Mouse (Mus musculus): ENCODE measurements at regions not wholly inside any gene's neighbourhood (a gene's known extent, or its start where the extent isn't known, plus 50 kb on each side); places are given as distances from the start of the nearest gene placed in this dataset.

DNA sequence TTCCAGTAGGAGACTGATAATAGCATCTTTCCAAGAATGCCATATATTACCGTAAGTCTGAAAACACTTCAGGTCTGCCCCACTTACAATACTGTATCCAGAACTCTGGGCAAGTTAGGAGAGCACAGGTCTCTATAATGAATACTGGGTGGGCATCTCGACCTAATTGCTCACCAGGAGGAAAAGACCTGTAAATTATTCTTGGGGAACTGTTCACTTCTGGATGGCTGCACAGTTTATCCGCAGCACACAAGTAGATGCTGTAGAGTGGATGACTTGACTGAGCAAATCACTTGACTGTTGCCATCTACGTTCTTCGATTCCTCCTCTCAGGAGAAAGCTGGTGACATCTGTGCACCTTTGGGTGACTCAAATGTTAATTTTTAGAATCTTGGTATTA is 159.8 kb downstream of the Rpl36a-ps1 start:
- in situ Hi-C loops (cut with MboI, MseI): no loop called here

DNA sequence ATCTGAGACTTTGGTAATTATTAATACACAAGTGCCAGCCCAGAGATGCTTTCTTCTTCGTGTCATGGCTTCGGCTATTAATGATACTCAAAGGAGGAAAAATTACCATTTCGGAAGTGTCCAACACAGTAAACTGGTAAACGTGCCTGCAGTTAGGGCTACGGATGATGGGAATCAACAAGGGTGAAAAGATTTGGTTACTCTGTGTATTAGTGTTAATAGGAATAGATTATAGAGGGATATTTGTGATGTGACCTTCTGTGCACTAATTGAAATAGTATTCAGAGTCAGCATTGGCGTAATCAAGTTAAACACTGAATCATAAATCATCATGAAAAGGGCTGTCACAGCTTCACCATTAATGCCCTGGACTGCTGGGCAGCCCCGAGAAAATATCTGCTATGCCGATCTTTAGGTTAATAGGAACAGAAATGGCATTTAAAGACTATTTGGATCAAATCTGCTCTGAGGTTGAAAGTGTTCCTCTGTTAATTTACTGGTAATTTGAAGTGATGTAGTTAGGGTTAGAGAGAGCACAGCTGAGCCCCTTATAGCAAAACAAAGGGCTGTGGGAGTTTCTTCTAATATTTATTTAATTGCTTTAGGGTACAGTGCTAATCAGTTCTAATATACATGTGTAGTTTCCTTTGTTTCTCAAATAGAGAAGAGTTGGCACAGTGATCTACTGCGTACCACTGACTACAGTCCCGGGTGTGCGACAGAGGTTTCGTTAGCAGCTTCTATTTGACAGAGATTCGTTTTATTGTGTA is 160.7 kb downstream of the Rpl36a-ps1 start:
- in situ Hi-C loops (cut with MboI, MseI): no loop called here

DNA sequence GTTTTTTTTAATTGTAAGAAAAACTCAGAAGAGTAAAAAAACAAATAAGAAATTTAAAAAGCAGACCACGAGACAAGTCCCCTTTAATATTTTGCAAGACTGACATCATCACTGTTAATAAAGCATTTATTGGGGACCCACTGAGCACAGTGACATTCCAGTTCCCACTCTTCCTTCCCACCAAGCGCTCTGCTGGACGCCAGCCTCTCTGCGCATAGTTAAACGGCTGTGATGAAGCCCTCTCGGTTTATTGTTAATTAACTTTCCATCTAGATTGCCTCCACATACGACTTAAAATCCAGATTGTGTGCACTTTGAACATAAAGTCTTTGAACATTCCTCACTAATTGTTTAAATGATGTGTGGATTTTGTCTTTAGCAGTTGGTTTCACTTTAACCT is 161.7 kb downstream of the Rpl36a-ps1 start:
- in situ Hi-C loops (cut with MboI, MseI): no loop called here

DNA sequence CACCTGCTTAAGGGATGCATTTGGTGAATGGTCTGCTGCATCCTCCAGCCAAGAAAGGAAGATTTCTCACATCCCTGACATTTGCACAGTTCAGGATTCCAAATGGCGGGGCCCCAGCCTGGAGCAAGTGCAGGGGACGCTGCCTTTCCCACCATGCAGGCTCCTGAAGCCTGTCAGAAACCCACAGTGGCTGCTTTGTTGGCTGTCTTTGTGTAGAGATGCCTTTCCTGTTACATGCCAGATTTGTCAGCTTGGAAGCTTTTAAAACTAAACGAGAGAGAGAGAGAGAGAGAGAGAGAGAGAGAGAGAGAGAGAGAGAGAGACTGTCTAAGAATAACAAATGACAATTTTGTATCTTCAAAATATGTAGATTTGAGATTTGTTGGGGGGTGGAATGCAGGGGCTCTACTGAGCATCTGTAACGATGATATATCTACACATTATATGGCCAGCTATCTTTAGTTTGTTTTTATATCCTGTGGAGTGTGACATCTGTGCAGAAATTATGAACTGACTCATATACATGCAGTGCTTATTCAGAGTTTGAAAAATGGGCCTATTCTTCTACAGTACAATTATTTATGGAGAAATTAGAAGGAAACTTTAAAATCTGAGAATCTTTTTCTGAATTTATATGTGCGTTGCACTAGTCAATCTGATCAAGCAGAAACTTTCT is 164.0 kb downstream of the Rpl36a-ps1 start:
- in situ Hi-C loops (cut with MboI, MseI): no loop called here

DNA sequence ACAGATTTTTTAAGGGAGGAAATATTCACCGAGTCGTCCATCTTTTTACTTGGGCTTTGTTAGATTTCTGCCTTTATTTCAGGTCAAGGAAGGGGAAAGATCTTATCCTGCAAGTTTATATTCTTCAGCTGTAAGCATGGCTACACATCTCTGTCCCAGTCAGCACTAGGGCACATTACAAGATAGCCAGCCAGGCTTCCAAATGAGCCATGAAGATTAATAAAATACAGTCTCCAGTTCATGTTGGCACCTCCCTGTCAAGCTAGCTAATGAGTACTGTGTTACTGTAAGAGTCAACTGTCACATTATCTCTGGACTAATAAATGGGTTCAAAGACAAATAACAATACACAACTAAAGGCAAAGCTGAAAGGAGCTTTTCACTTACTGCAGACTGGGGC is 166.6 kb downstream of the Rpl36a-ps1 start:
- in situ Hi-C loops (cut with MboI, MseI): no loop called here

DNA sequence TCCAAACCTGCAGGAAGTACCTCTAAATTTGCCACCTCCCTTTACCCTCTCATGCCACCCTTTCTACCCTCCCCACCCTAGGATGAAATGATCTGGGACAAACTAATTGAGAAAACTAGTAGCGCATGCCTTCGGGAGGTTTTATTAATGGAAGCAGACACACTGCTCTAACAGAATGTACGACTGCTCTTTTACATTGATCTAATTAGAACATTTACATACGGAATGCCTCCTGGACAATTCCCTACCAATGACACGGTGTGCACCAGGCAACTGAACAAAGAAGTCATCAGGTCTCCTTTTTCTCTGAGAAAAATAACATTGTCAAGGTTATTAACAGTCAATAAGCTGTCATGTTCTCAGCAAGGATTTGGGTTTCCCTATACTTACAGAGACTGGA is 180.5 kb downstream of the Rpl36a-ps1 start:
- in situ Hi-C loops (cut with MboI, MseI): no loop called here

DNA sequence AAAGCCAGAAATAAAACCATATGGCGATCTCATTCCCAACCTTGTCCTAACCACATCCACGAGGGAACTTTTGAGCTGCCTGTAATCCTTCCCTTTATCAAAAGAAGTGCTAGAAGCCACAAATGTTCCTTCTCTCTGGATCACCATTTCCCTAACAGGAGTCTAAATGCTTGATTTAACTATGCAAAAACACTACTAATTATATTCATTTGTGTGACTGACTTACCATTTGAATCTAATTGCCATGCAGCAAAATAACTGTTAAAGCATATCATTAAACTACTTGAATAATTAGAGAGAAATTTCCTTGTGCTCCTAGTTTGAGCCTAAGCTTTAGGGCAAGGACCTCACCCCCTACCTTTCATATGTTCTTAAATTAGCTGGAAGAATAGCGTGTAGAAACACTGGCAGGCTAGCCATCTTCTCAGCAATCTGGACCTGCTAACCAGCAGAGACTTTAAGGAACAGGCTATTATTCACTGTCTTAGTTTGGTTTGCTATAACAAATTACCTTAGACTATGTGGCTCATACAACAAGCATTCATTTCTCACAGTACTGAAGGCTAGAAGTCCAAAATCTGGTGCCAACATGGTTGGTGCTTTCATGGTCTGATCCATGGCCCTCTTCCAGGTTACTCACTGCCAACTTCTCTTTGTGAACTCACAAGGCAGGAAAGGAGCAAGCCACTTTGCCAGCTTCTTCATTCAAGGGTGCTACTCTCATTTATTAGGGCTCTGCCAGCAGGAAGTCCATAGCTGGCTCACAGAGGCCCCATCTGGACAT is 183.7 kb downstream of the Rpl36a-ps1 start:
- in situ Hi-C loops (cut with MboI, MseI): no loop called here

DNA sequence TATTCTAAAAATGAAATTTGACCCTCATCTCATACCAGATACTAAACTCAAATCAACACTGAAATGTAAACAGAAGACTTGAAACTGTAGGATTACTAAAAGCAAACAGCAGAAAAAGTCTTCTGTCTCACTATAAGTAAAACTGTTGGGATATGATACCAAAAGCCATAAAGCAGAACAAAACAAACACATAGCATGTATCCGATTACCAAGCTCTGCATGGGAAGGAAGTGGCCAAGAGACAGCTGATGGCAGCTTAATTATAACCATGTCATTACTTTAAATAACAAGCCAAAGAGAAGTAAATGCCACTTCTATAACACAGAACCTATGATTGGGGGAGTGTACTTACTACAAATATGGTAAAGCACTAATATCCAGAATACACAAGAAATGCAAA is 186.0 kb downstream of the Rpl36a-ps1 start:
- in situ Hi-C loops (cut with MboI, MseI): no loop called here

DNA sequence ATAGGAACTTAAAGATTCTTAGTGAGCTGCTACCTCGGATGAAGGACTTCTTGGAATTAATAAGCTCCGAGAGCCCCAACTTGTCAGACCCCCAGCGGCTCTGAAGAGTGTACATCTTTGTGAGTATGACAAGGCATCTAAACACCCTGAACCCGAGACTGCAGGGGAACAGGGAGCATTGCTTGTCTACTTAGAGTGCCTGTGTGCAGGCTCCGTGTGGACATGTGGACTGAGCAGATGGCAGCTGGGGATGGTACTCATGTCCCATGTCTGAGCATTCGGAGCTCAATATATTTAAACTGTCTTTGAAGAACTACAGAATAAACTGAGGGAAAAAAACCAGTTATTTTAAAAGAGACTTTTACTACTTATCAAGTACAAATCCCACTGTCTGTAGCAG is 189.1 kb downstream of the Rpl36a-ps1 start:
- in situ Hi-C loops (cut with MboI, MseI): no loop called here

DNA sequence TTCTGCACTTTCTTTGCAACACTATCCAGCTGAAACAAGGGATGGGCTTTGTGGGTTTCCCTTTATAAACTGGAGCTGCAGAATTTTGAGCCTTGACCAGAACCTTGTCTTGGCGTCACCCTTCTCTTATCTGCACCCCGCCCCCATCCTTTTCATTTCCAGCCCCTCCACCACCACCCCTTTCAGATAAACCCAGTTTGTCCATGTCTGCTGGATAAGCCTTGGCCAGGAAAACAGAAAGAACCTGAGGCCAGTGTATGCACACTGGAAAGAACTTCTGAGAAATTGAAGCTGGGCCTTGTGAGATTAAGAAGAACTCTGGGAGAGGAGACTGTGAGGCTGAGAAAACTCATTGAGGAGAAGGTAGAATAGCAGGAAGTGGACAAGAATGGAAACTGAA is 192.8 kb downstream of the Rpl36a-ps1 start:
- in situ Hi-C loops (cut with MboI, MseI): no loop called here

DNA sequence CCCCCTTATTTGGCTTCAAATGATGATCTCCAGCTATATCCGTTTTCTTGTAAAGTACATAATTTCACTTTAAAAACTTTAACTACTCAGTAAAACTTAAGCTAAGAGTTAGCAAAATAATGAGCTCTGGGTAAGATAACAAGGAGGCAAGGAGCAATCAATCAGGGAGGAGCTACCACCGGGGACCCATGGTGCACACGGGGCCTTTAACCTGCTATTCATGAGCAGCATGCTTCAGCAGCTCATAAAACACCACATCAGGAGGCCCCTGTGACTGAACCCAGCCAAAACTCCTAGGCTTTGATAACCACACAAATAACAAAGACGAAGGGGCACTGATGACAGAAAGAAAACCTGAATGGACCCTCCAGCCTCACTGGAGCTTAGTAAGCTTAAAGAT is 202.1 kb downstream of the Rpl36a-ps1 start:
- in situ Hi-C loops (cut with MboI, MseI): loop anchor here in 1 of 2 experiments (25.0 kb wide), 1 partner anchor 855 kb away; no protein-coding TSS in a partner anchor

DNA sequence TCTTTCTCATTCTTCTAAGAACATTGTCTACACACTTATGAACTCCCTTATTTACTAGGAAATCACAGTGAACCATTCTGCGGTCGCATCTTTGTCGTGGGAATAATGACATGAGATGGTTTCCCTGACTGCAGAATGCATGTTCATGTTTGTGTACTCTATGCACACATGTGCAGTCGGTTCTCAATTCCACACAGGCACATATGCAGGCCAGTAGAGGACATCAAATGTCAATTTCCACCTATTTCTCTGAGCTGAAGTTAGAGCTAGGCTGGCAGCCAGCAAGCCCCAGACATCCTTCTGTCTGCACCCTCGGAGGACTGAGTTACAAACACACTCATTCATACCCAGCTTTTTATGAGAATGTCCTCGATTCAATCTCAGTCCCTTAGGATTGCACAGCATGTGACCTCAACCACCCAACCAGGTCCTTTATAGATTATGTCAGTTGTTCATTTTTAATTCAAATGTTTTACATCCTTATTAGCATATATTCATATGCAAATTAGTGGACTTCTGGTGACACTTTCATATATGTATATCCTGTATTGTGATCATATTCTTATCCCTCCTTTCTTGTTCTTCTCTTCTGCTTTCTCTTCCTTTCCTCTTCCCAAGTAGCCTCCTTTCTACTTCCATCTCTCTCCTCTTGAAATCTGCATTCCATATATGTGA is 202.7 kb downstream of the Rpl36a-ps1 start:
- in situ Hi-C loops (cut with MboI, MseI): loop anchor here in 1 of 2 experiments (25.0 kb wide), 1 partner anchor 854 kb away; no protein-coding TSS in a partner anchor

DNA sequence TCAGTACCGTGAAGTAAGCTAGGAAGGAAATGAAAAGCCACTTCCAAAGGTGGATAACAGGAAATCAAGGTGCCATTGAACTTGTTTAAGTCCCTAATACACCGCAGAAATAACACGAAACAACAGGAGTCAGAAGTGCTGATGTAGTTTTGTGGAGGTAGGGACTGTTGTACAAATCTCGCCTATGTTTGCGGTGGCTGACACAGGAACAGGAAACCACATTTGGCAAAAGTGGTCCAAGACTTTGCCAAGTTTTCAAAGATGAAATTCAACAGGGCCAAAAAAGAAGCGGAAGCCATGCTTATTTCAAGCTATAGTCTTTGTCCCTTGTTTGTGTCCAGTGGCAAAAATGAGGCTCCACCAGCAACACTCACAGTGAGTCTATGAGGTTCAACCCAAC is 204.3 kb downstream of the Rpl36a-ps1 start:
- in situ Hi-C loops (cut with MboI, MseI): loop anchor here in 1 of 2 experiments (25.0 kb wide), 1 partner anchor 852 kb away; no protein-coding TSS in a partner anchor

DNA sequence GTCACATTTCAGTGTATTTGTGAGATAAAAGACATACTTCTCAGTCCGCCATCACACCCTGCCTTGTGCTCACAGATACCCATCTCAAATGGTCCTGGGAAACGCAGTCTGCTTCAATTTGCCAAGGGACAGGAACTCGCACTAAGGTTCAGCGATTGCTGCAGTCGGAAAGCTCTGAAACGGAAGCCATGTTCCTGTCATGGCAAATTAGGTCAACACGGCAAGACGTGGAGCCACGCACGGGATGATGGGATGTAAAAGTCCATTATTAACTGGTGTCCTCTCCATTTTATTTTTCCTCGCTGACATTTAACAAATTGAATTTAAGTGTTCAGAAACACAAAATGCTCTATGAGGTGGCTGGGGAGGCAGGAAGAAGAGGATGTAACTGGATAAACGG is 212.4 kb downstream of the Rpl36a-ps1 start:
- in situ Hi-C loops (cut with MboI, MseI): loop anchor here in 1 of 2 experiments (25.0 kb wide), 1 partner anchor 844 kb away; no protein-coding TSS in a partner anchor

DNA sequence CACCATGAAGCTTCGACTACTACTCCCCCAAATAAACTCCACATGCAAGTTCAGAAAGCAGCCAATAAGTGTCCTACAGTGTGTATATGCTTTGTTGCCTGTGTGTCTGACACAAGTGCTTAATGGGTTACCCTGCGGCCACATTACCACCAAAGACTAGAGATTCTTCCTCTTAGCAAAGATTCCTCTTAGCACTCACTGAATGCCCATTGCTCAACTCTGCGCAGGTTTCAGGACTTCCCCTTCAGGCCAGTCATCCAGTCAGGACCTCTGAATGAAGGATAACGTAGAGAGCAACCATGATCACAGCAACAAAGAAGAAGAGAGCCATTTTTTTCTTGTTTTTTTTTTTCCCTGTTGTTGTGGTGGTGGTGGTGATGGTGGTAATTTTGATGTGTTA is 222.0 kb downstream of the Rpl36a-ps1 start:
- in situ Hi-C loops (cut with MboI, MseI): no loop called here

DNA sequence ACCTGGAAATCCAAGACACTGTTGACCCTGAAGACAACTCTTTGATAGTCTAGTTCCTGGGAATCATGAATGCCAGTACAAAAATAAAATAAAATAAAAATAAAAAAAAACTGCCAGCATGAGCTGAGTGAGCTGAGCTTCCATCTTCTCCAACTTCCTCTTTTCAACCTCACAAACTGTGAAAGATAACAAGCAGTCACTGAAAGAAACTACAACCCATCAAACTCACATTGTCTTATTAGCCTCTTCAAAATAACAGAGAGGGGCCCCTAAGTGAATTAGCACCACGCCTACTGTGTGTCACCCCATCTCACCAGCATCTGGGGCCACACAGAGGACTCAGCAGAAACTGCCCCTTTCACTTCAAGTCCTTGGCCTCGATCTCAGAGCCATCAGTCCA is 225.3 kb downstream of the Rpl36a-ps1 start:
- in situ Hi-C loops (cut with MboI, MseI): no loop called here

DNA sequence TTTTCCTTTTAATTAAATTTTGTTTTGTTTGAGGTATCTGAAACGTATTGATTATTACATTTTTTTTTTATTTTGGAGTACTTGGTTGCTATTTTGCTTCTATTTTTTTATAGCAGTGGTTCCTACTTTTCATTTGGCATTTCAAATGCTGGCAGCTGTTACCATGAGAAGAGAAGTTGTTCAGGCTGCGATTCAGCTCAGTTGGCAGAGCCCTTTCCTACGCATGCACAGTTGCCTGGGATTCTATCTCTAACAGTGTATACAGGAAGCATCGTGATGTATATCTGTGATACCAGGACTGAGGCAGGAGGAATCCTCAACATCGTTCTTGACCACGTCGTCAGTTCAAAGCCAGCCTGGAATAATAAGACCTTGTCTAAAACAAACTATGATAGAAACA is 226.6 kb downstream of the Rpl36a-ps1 start:
- in situ Hi-C loops (cut with MboI, MseI): no loop called here

DNA sequence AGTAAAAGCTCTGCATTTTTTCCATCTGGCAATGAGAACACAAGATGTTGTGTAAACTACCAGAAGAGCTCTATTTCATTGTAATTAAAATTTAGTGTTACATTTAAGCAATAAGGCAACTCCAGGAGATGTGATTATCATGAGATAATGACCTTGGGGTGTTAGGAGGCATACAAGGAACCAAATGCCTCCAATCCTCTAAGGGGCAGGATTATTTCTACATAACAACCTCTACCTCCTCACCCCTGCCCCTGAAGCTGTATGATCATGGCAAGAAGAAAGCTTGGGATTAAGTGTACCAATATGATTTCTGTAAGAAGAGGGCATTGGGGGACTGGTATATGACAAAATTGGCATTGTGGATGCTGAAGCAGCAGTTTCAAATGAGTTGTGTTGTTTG is 228.8 kb downstream of the Rpl36a-ps1 start:
- in situ Hi-C loops (cut with MboI, MseI): no loop called here

DNA sequence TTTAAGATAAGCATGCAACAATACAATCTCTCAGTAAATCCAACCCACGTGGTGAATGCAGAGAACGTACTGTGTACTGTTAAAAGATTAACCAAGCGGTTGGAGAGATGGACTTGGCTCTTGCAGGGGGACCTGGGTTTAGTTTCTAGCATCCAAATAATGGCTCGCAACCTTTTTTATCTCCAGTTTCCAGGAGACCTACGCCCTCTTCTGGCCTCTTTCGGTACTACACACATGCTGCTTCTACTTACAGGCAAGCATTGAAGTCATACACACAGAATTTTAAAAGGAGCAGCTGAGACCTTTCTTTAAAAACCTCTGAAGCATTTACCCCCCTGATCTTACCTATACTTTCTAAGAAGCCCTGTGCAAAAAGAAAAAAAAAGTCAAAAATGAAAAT is 243.4 kb downstream of the Rpl36a-ps1 start:
- in situ Hi-C loops (cut with MboI, MseI): no loop called here

DNA sequence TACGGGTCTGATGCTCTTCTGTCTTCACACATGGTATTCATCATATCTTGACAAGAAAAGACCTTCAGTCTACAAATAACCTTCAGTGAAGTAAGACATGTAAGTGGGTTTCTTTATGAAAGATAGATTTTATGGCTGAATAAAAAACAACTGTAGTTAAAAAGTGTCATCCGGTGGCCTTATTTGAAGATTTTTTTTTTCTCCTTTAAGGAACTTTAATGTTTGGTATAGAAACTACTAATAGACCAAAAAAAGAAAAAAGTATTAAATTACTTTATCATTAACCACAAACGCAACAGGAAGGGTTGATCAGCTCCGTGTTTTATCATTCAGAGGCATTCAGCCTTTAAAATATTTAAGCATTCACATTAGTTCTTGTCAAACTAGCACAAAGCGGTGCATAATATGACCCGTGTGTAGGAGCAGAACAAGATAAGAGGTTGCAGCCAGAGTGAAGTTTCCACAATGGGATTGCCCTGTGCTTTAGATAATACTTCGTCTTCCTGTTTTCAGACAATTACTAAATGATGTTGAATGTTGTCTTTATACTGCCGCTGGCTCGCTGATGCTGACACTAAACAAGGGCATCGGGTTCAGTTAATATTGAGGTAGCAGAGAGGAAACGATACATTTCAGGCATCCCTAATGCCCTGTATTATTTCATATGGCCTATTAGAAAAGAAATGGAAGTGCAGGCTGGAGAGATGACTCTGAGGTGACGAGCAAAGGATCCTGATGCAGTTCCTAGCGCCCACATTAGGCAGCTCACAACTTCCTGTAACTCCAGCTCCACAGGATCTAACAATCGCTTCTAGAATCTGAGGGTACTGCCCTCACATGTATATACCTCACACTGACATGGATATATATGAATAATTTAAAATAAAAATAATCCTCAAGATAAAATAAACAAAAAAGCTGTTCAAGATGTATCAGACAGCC is 244.8 kb downstream of the Rpl36a-ps1 start:
- in situ Hi-C loops (cut with MboI, MseI): no loop called here

Measured in T-helper 17 cell (primary cell).